Mouse (Mus musculus): ENCODE measurements around the gene Gpld1. TPM values are rescaled to one million over a fixed set of nuclear protein-coding genes. Genes with fewer than 3 reads are reported as not detected.
"Not testable (repeated sequence)": the region's sequence is repeated elsewhere in the genome, so short reads cannot be mapped to it uniquely, and the experiment has no call there.

The Gpld1 gene
- total RNA-seq, 4 experiments from 2014 or later: 22.6 to 27.9 (median 23.8) TPM

GRCm38 (mm10) chr13:24947158-24947557 is 4.2 kb downstream of the Gpld1 start:
- no peak for DNase-seq (ENCODE audit: low spot score in 2 of 2)

- no peak for DNase-seq (ENCODE audit: low spot score in 2 of 2)
Measured at GRCm38 (mm10) chr13:24948870-24949269, 5.9 kb downstream of the Gpld1 start.

GRCm38 (mm10) chr13:24952659-24953058 is 9.7 kb downstream of the Gpld1 start:
- no peak for DNase-seq (ENCODE audit: low spot score in 2 of 2)

GRCm38 (mm10) chr13:24955091-24955490 is 12.1 kb downstream of the Gpld1 start:
- no peak for DNase-seq (ENCODE audit: low spot score in 2 of 2)

GRCm38 (mm10) chr13:24955500-24955899 is 12.5 kb downstream of the Gpld1 start:
- DNase-seq (ENCODE audit: low spot score in 2 of 2): no peak

- DNase-seq (ENCODE audit: low spot score in 2 of 2): no peak
Measured at GRCm38 (mm10) chr13:24958671-24959070, 15.7 kb downstream of the Gpld1 start.

- DNase-seq (ENCODE audit: low spot score in 2 of 2): no peak
Measured at GRCm38 (mm10) chr13:24960084-24960483, 17.1 kb downstream of the Gpld1 start.

- DNase-seq (ENCODE audit: low spot score in 2 of 2): no peak
Measured at GRCm38 (mm10) chr13:24962119-24962518, 19.2 kb downstream of the Gpld1 start.

- no peak for DNase-seq (ENCODE audit: low spot score in 2 of 2)
Measured at GRCm38 (mm10) chr13:24965130-24965845, 22.3 kb downstream of the Gpld1 start.

- no peak for DNase-seq (ENCODE audit: low spot score in 2 of 2)
Measured at GRCm38 (mm10) chr13:24965846-24966201, 22.9 kb downstream of the Gpld1 start.

GRCm38 (mm10) chr13:24971776-24972175 is 28.8 kb downstream of the Gpld1 start:
- DNase-seq (ENCODE audit: low spot score in 2 of 2): not testable (repeated sequence)

- no peak for DNase-seq (ENCODE audit: low spot score in 2 of 2)
Measured at GRCm38 (mm10) chr13:24976384-24976783, 33.4 kb downstream of the Gpld1 start.

- no peak for DNase-seq (ENCODE audit: low spot score in 2 of 2)
Measured at GRCm38 (mm10) chr13:24977820-24978342, 34.9 kb downstream of the Gpld1 start.

GRCm38 (mm10) chr13:24981031-24981430 is 38.1 kb downstream of the Gpld1 start:
- DNase-seq (ENCODE audit: low spot score in 2 of 2): no peak

GRCm38 (mm10) chr13:24985435-24985834 is 42.5 kb downstream of the Gpld1 start:
- DNase-seq (ENCODE audit: low spot score in 2 of 2): peak in 1 of 2 experiments; percentile 70

GRCm38 (mm10) chr13:24988391-24988790 is 45.4 kb downstream of the Gpld1 start:
- DNase-seq (ENCODE audit: low spot score in 2 of 2): no peak

GRCm38 (mm10) chr13:24989006-24989405 is 46.1 kb downstream of the Gpld1 start:
- DNase-seq (ENCODE audit: low spot score in 2 of 2): no peak

GRCm38 (mm10) chr13:24993160-24993559 is 50.2 kb downstream of the Gpld1 start:
- no peak for DNase-seq (ENCODE audit: low spot score in 2 of 2)

- no peak for DNase-seq (ENCODE audit: low spot score in 2 of 2)
Measured at GRCm38 (mm10) chr13:24999538-24999937, 56.6 kb downstream of the Gpld1 start.

GRCm38 (mm10) chr13:25002965-25003364 is 60.0 kb downstream of the Gpld1 start:
- DNase-seq (ENCODE audit: low spot score in 2 of 2): no peak

- DNase-seq (ENCODE audit: low spot score in 2 of 2): peak in 1 of 2 experiments; percentile 45
Measured at GRCm38 (mm10) chr13:25007115-25007514, 64.2 kb downstream of the Gpld1 start.

GRCm38 (mm10) chr13:25018316-25018715 is 75.4 kb downstream of the Gpld1 start:
- DNase-seq (ENCODE audit: low spot score in 2 of 2): no peak

All from left cerebral cortex, adult 8-10 months (tissue).